ENCODE assay signal across 8 mouse cellular contexts in genomic region chr8:85037366-85037680, GRCm38 (mm10). TPM values are rescaled to one million over a fixed set of nuclear protein-coding genes. Genes with fewer than 3 reads are reported as not detected.
A peak's percentile ranks its signal among the peaks of the same experiment; 100 is the strongest.
DNase-seq lines count a peak whose midpoint lies in the region; ATAC-seq and TF ChIP-seq lines count a peak whose summit lies in the region.

No protein-coding gene starts in this region.

- H3K27me3 ChIP-seq in heart, embryonic 10.5 days (ENCODE audit: insufficient read depth, poor library complexity, severe bottlenecking): no peaks in the 10 kb centered on the region
- H3K27me3 ChIP-seq in ES-Bruce4 (ENCODE audit: control insufficient read depth, insufficient read depth, low read length, poor library complexity, severe bottlenecking): no peaks in the 10 kb centered on the region
- H3K27me3 ChIP-seq in forebrain, embryonic 10.5 days (ENCODE audit: poor library complexity, severe bottlenecking): no peaks in the 10 kb centered on the region
- no peaks in the 10 kb centered on the region for H3K27me3 ChIP-seq in liver, embryonic 14.5 days (ENCODE audit: control insufficient read depth, insufficient read depth, low read length)

- TF ChIP-seq EP300 in ES-Bruce4 (IDR thresholded peaks at IDR 0.05; ENCODE audit: insufficient read depth, low read depth, low read length): no peak
- no peak for TF ChIP-seq EP300 in liver, embryonic 14.5 days (IDR thresholded peaks at IDR 0.05; ENCODE audit: low read depth)

- H3K9ac ChIP-seq in ES-Bruce4 (ENCODE audit: low read depth, poor library complexity, severe bottlenecking): peak overlapping the region; percentile 99
- peak overlapping the region; percentile 88 for H3K9ac ChIP-seq in liver, embryonic 14.5 days (replicated peaks)

- H3K9me3 ChIP-seq in heart, embryonic 10.5 days: no peaks in the 10 kb centered on the region
- H3K9me3 ChIP-seq in ES-Bruce4 (replicated peaks; ENCODE audit: control insufficient read depth, insufficient read depth, low read length, poor library complexity, severe bottlenecking): no peaks in the 10 kb centered on the region
- no peaks in the 10 kb centered on the region for H3K9me3 ChIP-seq in forebrain, embryonic 10.5 days
- H3K9me3 ChIP-seq in liver, embryonic 14.5 days (ENCODE audit: control insufficient read depth, low read length): no peaks in the 10 kb centered on the region

- H3K36me3 ChIP-seq in heart, embryonic 10.5 days: peaks cover 43% of the 10 kb centered on the region
- peaks cover 31% of the 10 kb centered on the region for H3K36me3 ChIP-seq in ES-Bruce4 (ENCODE audit: control insufficient read depth, insufficient read depth, low read length, poor library complexity, severe bottlenecking)
- peaks cover 55% of the 10 kb centered on the region for H3K36me3 ChIP-seq in forebrain, embryonic 10.5 days (replicated peaks)
- H3K36me3 ChIP-seq in liver, embryonic 14.5 days (replicated peaks; ENCODE audit: control insufficient read depth, insufficient read depth, low read depth): peaks cover 36% of the 10 kb centered on the region

- peak overlapping the region; percentile 98 for H3K4me2 ChIP-seq in liver, embryonic 14.5 days (ENCODE audit: low read depth)

- ATAC-seq in liver, embryonic 14.5 days (ENCODE audit: insufficient read depth): peak; percentile 27

- H3K4me3 ChIP-seq in heart, embryonic 10.5 days: peak overlapping the region; percentile 85
- H3K4me3 ChIP-seq in ES-Bruce4 (ENCODE audit: low read depth, low read length): peak overlapping the region; percentile 95
- H3K4me3 ChIP-seq in forebrain, embryonic 10.5 days: peak overlapping the region; percentile 87
- H3K4me3 ChIP-seq in liver, embryonic 14.5 days (ENCODE audit: insufficient read depth in 1 of 2, low read depth in 2 of 2, low read length in 2 of 2): peak overlapping the region; percentile 79 to 90

- no peak for TF ChIP-seq CTCF in ES-Bruce4 (IDR thresholded peaks at IDR 0.05; ENCODE audit: low read depth, low read length)
- no peak for TF ChIP-seq CTCF in liver, embryonic 14.5 days (IDR thresholded peaks at IDR 0.05; ENCODE audit: low read depth)

- H3K4me1 ChIP-seq in heart, embryonic 10.5 days: peaks cover 26% of the 10 kb centered on the region
- no peaks in the 10 kb centered on the region for H3K4me1 ChIP-seq in ES-Bruce4 (ENCODE audit: control insufficient read depth, insufficient read depth, low read length)
- H3K4me1 ChIP-seq in forebrain, embryonic 10.5 days: peaks cover 43% of the 10 kb centered on the region
- peaks cover 15 to 18% of the 10 kb centered on the region in 2 experiments for H3K4me1 ChIP-seq in liver, embryonic 14.5 days (replicated peaks; ENCODE audit: control insufficient read depth in 2 of 2, insufficient read depth in 2 of 2, low read length in 1 of 2)

- under 1% methylated on average over 14 of the region's 14 CpGs for WGBS in heart, embryonic 10.5 days
- WGBS in forebrain, embryonic 10.5 days: under 1% methylated on average over 14 of the region's 14 CpGs
- under 1% methylated on average over 14 of the region's 14 CpGs for WGBS in liver, embryonic 14.5 days (ENCODE audit: insufficient replicate concordance)

- H3K27ac ChIP-seq in heart, embryonic 10.5 days: peak overlapping the region; percentile 96
- H3K27ac ChIP-seq in ES-Bruce4 (ENCODE audit: insufficient read depth, low read length): peak overlapping the region; percentile 95
- H3K27ac ChIP-seq in forebrain, embryonic 10.5 days: peak overlapping the region; percentile 99
- H3K27ac ChIP-seq in liver, embryonic 14.5 days: peak overlapping the region; percentile 72

- TF ChIP-seq POLR2A in ES-Bruce4 (IDR thresholded peaks at IDR 0.05; ENCODE audit: insufficient read depth, low read length): no peak

- no peak for DNase-seq in heart, embryonic 10.5 days (ENCODE audit: low spot score)
- DNase-seq in heart, adult 9 months (ENCODE audit: low spot score in 2 of 2): no peak
- no peak for DNase-seq in forebrain, embryonic 10.5 days (ENCODE audit: extremely low spot score, low spot score)
- no peak for DNase-seq in liver, embryonic 14.5 days (ENCODE audit: low read depth in 3 of 3, low spot score in 3 of 3)
- DNase-seq in urinary bladder, adult 18-20 months (ENCODE audit: low spot score in 2 of 2): no peak
- no peak for DNase-seq in right cerebral cortex, postnatal 25 days
- DNase-seq in kidney, postnatal 36 days: no peak

RNA-seq across cellular contexts. Expression of gene Tnpo2, which starts 0.6 kb away (rescaled TPM):
- 27.2 and 28.4 TPM in 2 replicates for polyA plus RNA-seq in heart, embryonic 10.5 days (2016; fragmentation: Nextera tagmentation; extraction: Ambion mirVana)
- polyA plus RNA-seq in ES-Bruce4 (2011; ENCODE audit: insufficient read depth, insufficient read length, low read depth, missing spikeins): 193 and 195 TPM in 2 replicates
- polyA plus RNA-seq in forebrain, embryonic 10.5 days (2016; fragmentation: Nextera tagmentation; extraction: Ambion mirVana): 31.5 and 33.2 TPM in 2 replicates
- polyA plus RNA-seq in liver, embryonic 14.5 days (2012; rRNA removed): 24.8 and 25.2 TPM in 2 replicates
- polyA plus RNA-seq in liver, embryonic 14.5 days (2014; fragmentation: Nextera tagmentation; extraction: Ambion mirVana): 9.9 and 10.2 TPM in 2 replicates

RNA-seq across cellular contexts. Expression of gene Trir, which starts 10.7 kb away (rescaled TPM):
- polyA plus RNA-seq in heart, embryonic 10.5 days (2016; fragmentation: Nextera tagmentation; extraction: Ambion mirVana): 85.6 and 133 TPM in 2 replicates
- 82.4 and 96.1 TPM in 2 replicates for polyA plus RNA-seq in ES-Bruce4 (2011; ENCODE audit: insufficient read depth, insufficient read length, low read depth, missing spikeins)
- polyA plus RNA-seq in forebrain, embryonic 10.5 days (2016; fragmentation: Nextera tagmentation; extraction: Ambion mirVana): 123 and 142 TPM in 2 replicates
- polyA plus RNA-seq in liver, embryonic 14.5 days (2012; rRNA removed): 74.0 and 100 TPM in 2 replicates
- 84.4 and 89.3 TPM in 2 replicates for polyA plus RNA-seq in liver, embryonic 14.5 days (2014; fragmentation: Nextera tagmentation; extraction: Ambion mirVana)

RNA-seq across cellular contexts. Expression of gene Asna1, which starts 12.2 kb away (rescaled TPM):
- polyA plus RNA-seq in heart, embryonic 10.5 days (2016; fragmentation: Nextera tagmentation; extraction: Ambion mirVana): 149 and 157 TPM in 2 replicates
- 170 and 171 TPM in 2 replicates for polyA plus RNA-seq in ES-Bruce4 (2011; ENCODE audit: insufficient read depth, insufficient read length, low read depth, missing spikeins)
- 164 and 166 TPM in 2 replicates for polyA plus RNA-seq in forebrain, embryonic 10.5 days (2016; fragmentation: Nextera tagmentation; extraction: Ambion mirVana)
- 83.4 and 85.3 TPM in 2 replicates for polyA plus RNA-seq in liver, embryonic 14.5 days (2012; rRNA removed)
- polyA plus RNA-seq in liver, embryonic 14.5 days (2014; fragmentation: Nextera tagmentation; extraction: Ambion mirVana): 56.9 and 58.8 TPM in 2 replicates

RNA-seq across cellular contexts. Expression of gene Fbxw9, which starts 22.5 kb away (rescaled TPM):
- 20.2 and 21.0 TPM in 2 replicates for polyA plus RNA-seq in heart, embryonic 10.5 days (2016; fragmentation: Nextera tagmentation; extraction: Ambion mirVana)
- 25.1 and 26.3 TPM in 2 replicates for polyA plus RNA-seq in ES-Bruce4 (2011; ENCODE audit: insufficient read depth, insufficient read length, low read depth, missing spikeins)
- polyA plus RNA-seq in forebrain, embryonic 10.5 days (2016; fragmentation: Nextera tagmentation; extraction: Ambion mirVana): 22.9 and 26.3 TPM in 2 replicates
- polyA plus RNA-seq in liver, embryonic 14.5 days (2012; rRNA removed): 8.9 and 13.5 TPM in 2 replicates
- 5.7 and 6.0 TPM in 2 replicates for polyA plus RNA-seq in liver, embryonic 14.5 days (2014; fragmentation: Nextera tagmentation; extraction: Ambion mirVana)

RNA-seq across cellular contexts. Expression of gene Best2, which starts 23.0 kb away (rescaled TPM):
- polyA plus RNA-seq in heart, embryonic 10.5 days (2016; fragmentation: Nextera tagmentation; extraction: Ambion mirVana): not detected in 2 replicates
- 0.70 and 1.2 TPM in 2 replicates for polyA plus RNA-seq in ES-Bruce4 (2011; ENCODE audit: insufficient read depth, insufficient read length, low read depth, missing spikeins)
- not detected in 2 replicates for polyA plus RNA-seq in forebrain, embryonic 10.5 days (2016; fragmentation: Nextera tagmentation; extraction: Ambion mirVana)
- polyA plus RNA-seq in liver, embryonic 14.5 days (2012; rRNA removed): 0.02 TPM in 1 of 2 replicates, not detected in the other
- not detected in 2 replicates for polyA plus RNA-seq in liver, embryonic 14.5 days (2014; fragmentation: Nextera tagmentation; extraction: Ambion mirVana)
